Mouse (Mus musculus): ENCODE measurements around the gene Baiap2l1.

GRCm38 (mm10) chr5:144222811-144223502 is 135.0 kb downstream of the Baiap2l1 start:
- TF ChIP-seq CTCF (IDR thresholded peaks at IDR 0.05; ENCODE audit: low read depth) (no peak), EP300 (optimal IDR thresholded peaks at IDR 0.05) (no peak)
